Mouse (Mus musculus) limb, embryonic 11.5 days (tissue): Measurements from ENCODE around the gene 2010300C02Rik. TPM values are rescaled to one million over a fixed set of nuclear protein-coding genes. Genes with fewer than 3 reads are reported as not detected.

Experiments
- ATAC-seq: fragments of 200-750 bp; cut with Nextera tagmentation; 2 replicates; pipeline ENCODE4 v1.8.0; 2017; ENCODE audit warnings: low read depth; ENCODE audit not compliant: insufficient number of reproducible peaks, low FRiP score, low TSS enrichment
- DNase-seq: peaks from one replicate; pipeline ENCODE4 v3.0.0-alpha.2; 2015; ENCODE audit warnings: low spot score
- H3K27ac ChIP-seq: fragments of 300-500 bp; sonication (generic); replicated peaks from 2 replicates; pipeline ENCODE4 v1.5.1; 2014; ENCODE audit warnings: low read depth, mild to moderate bottlenecking, low read length
- H3K27me3 ChIP-seq: fragments of 300-500 bp; sonication (generic); 2 replicates; pipeline ENCODE4 v1.6.1; 2014; ENCODE audit warnings: mild to moderate bottlenecking, low read length, mixed read lengths; ENCODE audit not compliant: control insufficient read depth, insufficient read depth
- H3K36me3 ChIP-seq: fragments of 300-500 bp; sonication (generic); 2 replicates; pipeline ENCODE4 v1.6.1; 2014; ENCODE audit warnings: mild to moderate bottlenecking, low read length, moderate library complexity, mixed read lengths; ENCODE audit not compliant: control insufficient read depth, insufficient read depth
- H3K4me1 ChIP-seq: fragments of 300-500 bp; sonication (generic); 2 replicates; pipeline ENCODE4 v1.6.1; 2014; ENCODE audit warnings: low read length, mixed read lengths; ENCODE audit not compliant: control insufficient read depth, insufficient read depth
- H3K4me2 ChIP-seq: fragments of 300-500 bp; sonication (generic); 2 replicates; pipeline ENCODE4 v1.6.1; 2014; ENCODE audit warnings: low read depth, mild to moderate bottlenecking, moderate library complexity; ENCODE audit not compliant: severe bottlenecking
- H3K4me3 ChIP-seq: fragments of 300-500 bp; sonication (generic); 2 replicates; pipeline ENCODE4 v1.5.1; 2014; ENCODE audit warnings: low read depth, low read length
- H3K9ac ChIP-seq: fragments of 300-500 bp; sonication (generic); 2 replicates; pipeline ENCODE4 v1.6.1; 2014; ENCODE audit warnings: mild to moderate bottlenecking, low read length
- H3K9me3 ChIP-seq: fragments of 300-500 bp; sonication (generic); 2 replicates; pipeline ENCODE4 v1.6.1; 2016; ENCODE audit warnings: low read length; ENCODE audit not compliant: control insufficient read depth
- WGBS: fragments of 180-500 bp; shearing (Covaris S2); extraction: QIAGEN DNeasy Blood & Tissue Kit; methylation state at CpG from one replicate; pipeline ENCODE4 v1.1.7; 2014; 5-methylcytosine and 5-hydroxymethylcytosine counted together
- polyA plus RNA-seq: library from polyadenylated mRNA; unstranded; fragments of >200 nt; fragmentation: Nextera tagmentation; extraction: Ambion mirVana; gene quantifications from 2 replicates; pipeline ENCODE4 v1.2.1, GENCODE M21; 2014

2010300C02Rik gene
- 0.87 and 0.89 TPM in 2 replicates for polyA plus RNA-seq

DNA sequence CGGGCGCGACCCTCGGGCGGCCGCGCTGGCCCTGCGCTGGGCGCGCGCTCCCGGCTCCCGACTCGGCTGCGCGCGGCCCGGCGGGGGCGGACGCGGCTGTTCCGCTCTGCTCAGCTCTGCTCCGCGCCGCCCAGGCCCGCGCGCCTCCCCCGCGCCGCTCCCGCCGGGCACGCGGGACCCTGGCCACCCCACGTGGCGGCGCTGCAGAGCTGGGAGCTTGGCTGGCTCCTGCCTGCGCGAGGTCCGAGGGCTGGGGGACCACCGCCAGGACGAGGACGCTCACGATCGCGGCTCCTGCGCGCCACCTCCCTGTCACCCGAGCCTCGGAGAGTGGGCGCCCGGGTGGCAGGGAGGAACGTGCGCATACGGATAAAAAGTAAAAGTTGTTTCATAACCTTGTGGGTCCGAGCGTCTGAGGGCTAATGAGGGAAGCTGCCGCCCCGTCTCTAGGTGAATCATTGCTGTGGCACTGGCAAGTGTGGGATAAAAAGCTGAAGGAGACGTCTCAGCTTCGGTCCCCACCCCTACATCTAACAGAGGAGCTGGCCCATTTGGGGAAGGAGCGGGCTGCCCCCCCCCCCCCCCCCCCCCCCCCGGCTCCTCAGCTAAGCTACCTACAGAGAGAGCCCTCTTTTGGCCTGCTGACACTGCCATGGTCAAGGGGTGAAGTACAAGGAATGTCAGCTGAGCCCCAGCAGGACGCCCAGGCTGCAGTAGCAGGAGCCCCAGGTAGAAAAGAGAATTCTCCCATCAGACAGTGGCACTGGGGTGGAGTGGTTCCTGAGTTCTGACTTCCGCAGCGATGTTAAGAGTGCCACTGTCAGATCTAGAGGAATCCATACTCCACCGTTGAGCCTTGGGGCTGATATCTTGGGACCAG, at the start of gene 2010300C02Rik:
TSS of gene 2010300C02Rik (minus strand) at position 325 of the 880 bp plus-strand sequence.
- ATAC-seq (peak; percentile 87), DNase-seq (peak; percentile 68)
- WGBS: under 1% methylated on average over 44 of the region's 69 CpGs
- H3K4me3 ChIP-seq: peak within 1 kb of the TSS; percentile 49
- H3K9ac ChIP-seq: peak within 1 kb of the TSS; percentile 56
- no peaks in the 10 kb centered on the region for H3K9me3 ChIP-seq
- H3K4me2 ChIP-seq: peak within 1 kb of the TSS; percentile 93
- H3K4me1 ChIP-seq: no peaks in the 10 kb centered on the region
- peaks cover 11% of the 10 kb centered on the region for H3K27me3 ChIP-seq
- no peak within 1 kb of the TSS for H3K27ac ChIP-seq
- H3K36me3 ChIP-seq: no peaks in the 10 kb centered on the region

DNA sequence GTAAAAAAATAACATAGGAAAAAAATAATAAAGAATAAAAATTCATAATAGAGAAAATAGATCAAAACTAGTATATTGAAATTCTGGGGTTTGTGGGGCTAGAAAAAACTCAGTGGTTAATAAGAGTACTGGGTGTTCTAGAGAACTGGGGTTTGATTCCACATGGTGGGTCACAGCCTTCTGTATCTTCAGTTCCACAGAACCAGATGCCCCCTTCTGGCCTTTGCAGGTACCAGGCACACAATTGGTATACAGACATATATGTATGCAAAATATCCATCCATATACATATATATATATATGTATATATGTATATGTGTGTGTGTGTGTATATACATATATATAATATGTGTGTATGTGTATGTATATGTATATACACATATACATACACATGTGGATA, 39.5 kb upstream of the 2010300C02Rik start:
- H3K27ac ChIP-seq: no peak overlapping the region
- no peak overlapping the region for H3K9ac ChIP-seq
- DNase-seq (no peak), ATAC-seq (no peak)
- no peak overlapping the region for H3K4me2 ChIP-seq
- no peak overlapping the region for H3K4me3 ChIP-seq
- no peaks in the 10 kb centered on the region for H3K4me1 ChIP-seq
- H3K36me3 ChIP-seq: no peaks in the 10 kb centered on the region
- no peaks in the 10 kb centered on the region for H3K9me3 ChIP-seq
- H3K27me3 ChIP-seq: no peaks in the 10 kb centered on the region

DNA sequence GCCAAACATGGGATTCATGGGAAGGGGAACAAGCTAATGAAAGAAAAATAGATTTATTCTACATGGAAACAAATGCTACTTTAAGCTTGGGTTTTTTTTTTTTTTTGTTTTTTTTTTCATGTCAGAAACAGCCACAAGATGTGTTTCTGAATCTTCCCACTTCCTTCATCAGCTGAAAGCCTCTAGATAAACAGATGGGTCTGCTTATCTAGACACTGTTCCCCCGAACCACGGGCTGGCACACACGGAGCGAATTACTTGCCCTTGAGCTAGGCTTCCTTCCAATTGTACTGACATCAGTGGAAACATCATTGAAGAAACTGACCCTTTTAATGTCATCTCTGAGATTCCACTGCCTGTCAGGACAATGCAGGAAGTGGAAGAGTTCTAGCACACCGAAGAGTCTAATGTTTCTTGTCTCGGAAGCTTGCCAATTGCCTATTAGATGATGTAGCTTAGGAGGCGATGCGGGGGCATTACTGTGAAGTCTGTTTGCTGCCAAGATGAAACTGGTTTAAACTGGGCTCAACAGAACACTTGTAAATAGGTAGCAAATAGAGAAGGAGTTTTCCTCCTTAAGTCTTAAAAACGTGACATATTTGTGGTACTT, 24.9 kb upstream of the 2010300C02Rik start:
- DNase-seq: no peak
- Histone ChIP-seq H3K9ac (no peak overlapping the region), H3K4me3 (no peak overlapping the region), H3K27me3 (no peaks in the 10 kb centered on the region), H3K27ac (no peak overlapping the region), H3K4me2 (no peak overlapping the region), H3K9me3 (no peaks in the 10 kb centered on the region), H3K36me3 (no peaks in the 10 kb centered on the region), H3K4me1 (no peaks in the 10 kb centered on the region)
- 88% methylated on average over 9 of the region's 9 CpGs for WGBS
- ATAC-seq: no peak

DNA sequence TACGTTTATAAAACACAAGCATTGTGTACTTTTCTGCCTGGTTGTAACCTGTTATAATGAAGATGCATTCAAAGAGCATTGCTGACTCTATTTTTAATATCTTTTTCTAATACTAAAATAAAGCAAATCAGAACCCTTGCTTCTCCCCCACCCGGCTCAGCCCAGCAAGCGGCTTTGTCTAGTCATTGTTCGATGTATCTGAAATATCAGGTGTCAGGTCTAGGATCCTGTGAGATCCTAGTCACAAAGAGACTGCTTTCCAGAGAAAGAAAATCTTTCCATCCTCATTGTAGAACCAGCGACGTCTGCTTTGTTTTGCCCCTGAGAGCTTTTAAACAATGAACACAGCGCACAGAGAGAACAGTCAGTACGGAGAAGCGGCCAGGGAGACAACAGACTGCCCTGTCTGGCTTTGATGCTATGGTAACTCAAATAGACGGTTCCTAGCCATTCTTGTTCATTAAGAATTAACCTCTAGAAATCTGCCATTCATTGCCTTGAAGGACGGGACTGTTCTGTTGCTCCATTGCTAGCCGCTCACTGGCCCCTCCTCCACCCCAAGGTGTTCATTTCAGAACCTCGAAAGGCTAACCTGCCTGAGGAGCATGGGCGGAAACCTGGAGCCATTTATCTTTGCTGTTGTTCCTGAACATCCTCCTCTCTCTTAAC, 22.9 kb upstream of the 2010300C02Rik start:
- no peak for DNase-seq
- Histone ChIP-seq H3K27me3 (no peaks in the 10 kb centered on the region), H3K4me1 (no peaks in the 10 kb centered on the region), H3K4me2 (no peak overlapping the region), H3K4me3 (no peak overlapping the region), H3K27ac (no peak overlapping the region), H3K36me3 (no peaks in the 10 kb centered on the region), H3K9me3 (no peaks in the 10 kb centered on the region), H3K9ac (no peak overlapping the region)
- 80% methylated on average over 14 of the region's 14 CpGs for WGBS
- ATAC-seq: no peak

DNA sequence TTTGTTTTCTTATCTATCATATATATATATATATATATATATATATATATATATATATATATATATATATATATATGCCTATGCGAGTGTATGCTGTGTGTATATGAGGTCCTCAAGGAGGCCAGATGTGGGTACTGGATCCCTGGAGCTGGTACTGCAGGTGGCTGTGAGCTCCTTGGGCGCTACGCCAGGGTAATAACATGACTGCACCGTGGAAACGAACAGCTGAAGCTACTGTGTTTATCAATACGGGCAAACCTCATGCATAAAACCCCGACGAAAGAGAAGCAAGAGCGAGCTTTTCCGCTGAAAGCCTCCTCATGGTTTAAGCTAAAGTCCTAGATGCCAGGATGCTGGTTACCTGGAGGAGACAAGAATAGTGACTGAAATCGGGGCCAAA, 22.2 kb upstream of the 2010300C02Rik start:
- no peaks in the 10 kb centered on the region for H3K4me1 ChIP-seq
- no peaks in the 10 kb centered on the region for H3K9me3 ChIP-seq
- no peak for DNase-seq
- 94% methylated on average over 11 of the region's 11 CpGs for WGBS
- ATAC-seq: no peak
- H3K36me3 ChIP-seq: no peaks in the 10 kb centered on the region
- H3K4me2 ChIP-seq: no peak overlapping the region
- H3K4me3 ChIP-seq: no peak overlapping the region
- H3K27ac ChIP-seq: no peak overlapping the region
- H3K9ac ChIP-seq: no peak overlapping the region
- H3K27me3 ChIP-seq: no peaks in the 10 kb centered on the region

DNA sequence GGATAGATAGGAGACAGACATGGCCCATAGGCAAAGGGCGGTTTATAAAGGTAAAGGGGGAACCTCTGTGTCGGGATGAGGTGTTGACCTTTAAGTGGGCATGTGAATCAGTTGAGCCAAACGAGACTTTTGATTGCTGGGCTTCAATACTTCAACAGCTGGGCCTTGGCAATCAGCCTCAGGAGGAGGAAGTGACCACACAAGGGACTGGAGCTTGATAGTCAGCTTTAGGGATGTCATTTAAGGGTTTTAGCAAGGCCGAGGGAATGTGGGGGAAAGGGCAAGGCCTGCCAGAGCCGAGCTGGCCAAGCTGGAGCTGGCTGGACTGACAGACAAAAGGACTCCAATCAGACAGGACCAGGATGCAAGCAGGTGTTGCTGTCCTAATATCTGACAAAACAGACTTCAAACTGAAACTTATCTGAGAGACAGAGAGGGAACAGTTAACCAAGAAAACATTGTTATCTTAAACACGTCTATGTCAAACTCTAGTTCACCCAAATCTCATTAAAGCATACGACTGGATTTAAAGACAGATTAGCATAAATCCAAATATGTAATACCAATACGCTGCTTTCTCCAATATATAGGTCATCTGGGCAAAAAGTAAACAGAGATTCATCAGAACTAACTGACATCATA, 20.4 kb upstream of the 2010300C02Rik start:
- H3K36me3 ChIP-seq: no peaks in the 10 kb centered on the region
- H3K4me1 ChIP-seq: no peaks in the 10 kb centered on the region
- no peak overlapping the region for H3K9ac ChIP-seq
- 78% methylated on average over 8 of the region's 8 CpGs for WGBS
- no peak overlapping the region for H3K27ac ChIP-seq
- ATAC-seq (no peak), DNase-seq (no peak)
- H3K9me3 ChIP-seq: no peaks in the 10 kb centered on the region
- H3K4me3 ChIP-seq: no peak overlapping the region
- no peaks in the 10 kb centered on the region for H3K27me3 ChIP-seq
- no peak overlapping the region for H3K4me2 ChIP-seq

DNA sequence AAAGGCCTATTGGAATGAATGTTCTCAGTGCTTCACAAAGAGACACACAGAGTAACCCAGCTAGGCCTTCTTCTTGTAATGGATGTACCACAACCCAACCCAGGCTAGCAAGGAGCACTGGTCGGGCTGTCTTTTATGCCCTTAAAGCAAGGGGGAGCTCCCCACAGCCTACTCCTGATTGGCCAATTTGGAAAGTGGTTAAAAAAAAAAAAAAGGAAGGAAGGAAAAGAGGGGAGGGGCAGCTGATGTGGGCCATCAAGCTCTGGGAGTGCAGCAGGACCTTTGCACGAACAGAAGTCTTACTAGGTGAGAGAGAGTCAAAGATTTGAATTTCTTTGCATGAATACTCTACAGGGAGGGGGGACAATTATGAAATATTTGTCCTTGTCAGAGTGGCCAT, 19.0 kb upstream of the 2010300C02Rik start:
- H3K36me3 ChIP-seq: no peaks in the 10 kb centered on the region
- no peak overlapping the region for H3K27ac ChIP-seq
- H3K9me3 ChIP-seq: no peaks in the 10 kb centered on the region
- no peak for DNase-seq
- H3K4me3 ChIP-seq: no peak overlapping the region
- 70% methylated on average over 2 of the region's 2 CpGs for WGBS
- ATAC-seq: no peak
- H3K27me3 ChIP-seq: no peaks in the 10 kb centered on the region
- no peak overlapping the region for H3K4me2 ChIP-seq
- H3K9ac ChIP-seq: no peak overlapping the region
- no peaks in the 10 kb centered on the region for H3K4me1 ChIP-seq

DNA sequence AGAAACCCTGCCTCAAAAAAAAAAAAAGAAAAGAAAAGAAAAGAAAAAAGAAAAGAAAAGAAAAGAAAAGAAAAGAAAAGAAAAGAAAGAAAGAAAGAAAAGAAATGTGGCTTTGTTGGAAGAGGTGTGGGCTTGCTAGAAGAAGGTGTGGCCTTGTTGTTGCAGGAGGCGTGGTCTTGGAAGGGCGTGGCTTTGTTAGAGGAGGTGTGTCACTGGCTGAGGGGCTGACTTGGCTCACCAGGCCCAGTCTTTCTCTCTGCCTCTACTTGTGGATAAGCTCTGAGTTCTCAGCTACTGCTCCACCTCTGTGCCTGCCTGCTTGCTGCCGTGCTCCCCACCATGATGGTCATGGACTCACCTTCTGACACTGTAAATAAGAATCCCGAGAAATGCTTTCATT, 17.2 kb upstream of the 2010300C02Rik start:
- Histone ChIP-seq H3K9ac (no peak overlapping the region), H3K27ac (no peak overlapping the region), H3K4me1 (no peaks in the 10 kb centered on the region), H3K4me3 (no peak overlapping the region), H3K4me2 (no peak overlapping the region), H3K27me3 (no peaks in the 10 kb centered on the region), H3K9me3 (no peaks in the 10 kb centered on the region), H3K36me3 (no peaks in the 10 kb centered on the region)
- no peak for DNase-seq
- no peak for ATAC-seq
- 78% methylated on average over 4 of the region's 4 CpGs for WGBS
